Mouse (Mus musculus): ENCODE data around the gene Gpr37l1.
A peak's percentile ranks its signal among the peaks of the same experiment; 100 is the strongest.
"Not testable (repeated sequence)": the region's sequence is repeated elsewhere in the genome, so short reads cannot be mapped to it uniquely, and the experiment has no call there.

Gpr37l1 gene

DNA sequence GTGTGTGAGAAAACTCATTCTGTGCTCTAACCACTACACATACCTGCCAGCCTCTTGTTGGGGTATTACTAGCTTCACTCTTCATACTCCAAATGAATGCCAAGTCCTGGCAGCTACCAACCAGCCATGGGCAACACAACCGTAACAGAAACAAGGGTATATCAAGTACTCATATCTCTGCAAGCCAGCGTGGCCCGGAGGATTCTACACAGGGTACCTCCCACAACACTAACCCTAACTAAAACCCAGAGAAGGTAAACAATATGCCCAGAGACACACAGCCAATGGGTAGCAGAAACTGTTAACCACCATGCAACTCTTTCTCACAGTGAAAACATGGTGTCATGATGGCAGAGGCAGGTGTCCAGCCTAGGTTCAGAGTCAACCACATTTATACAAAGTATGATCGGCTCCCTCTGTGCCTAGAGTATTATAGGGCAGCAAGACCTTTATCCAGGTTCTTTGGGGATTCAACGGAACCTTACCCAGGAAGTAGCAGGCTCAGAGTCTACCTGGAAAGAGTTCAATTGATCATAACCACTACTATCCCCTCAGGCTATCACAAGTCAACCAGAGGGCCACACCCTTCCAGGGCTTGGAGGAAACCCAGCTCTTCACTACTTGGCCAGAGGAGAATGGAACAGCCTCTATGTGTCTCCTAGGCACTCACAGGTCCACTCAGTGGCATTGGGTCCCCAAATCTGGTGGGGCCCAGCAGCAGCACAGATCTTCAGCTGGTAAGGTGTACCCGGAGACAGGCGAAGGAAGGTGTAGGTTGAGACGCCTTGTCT is 42.7 kb downstream of the Gpr37l1 start:
- DNase-seq (ENCODE audit: extremely low spot score): no peak

DNA sequence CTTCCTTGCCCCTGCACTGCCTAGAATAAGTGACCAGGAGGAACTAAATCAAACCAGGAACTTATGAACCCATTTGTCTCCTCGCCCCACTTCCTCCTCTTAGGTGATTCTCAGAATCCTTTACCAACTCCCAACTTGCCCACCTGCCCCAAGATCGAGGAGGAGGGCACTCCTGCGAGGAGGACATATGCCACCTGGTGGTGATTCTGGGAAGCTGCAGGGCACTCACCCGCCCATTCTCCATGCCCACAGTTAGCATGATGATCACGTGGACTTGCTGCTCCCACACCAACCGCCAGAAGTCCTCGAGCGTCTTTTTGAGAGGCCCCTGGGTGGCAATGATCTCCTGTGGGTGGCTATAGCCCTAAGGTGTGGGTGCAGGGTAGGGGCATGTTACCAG is 54.8 kb downstream of the Gpr37l1 start:
- peak; percentile 56 for DNase-seq (ENCODE audit: extremely low spot score)

DNA sequence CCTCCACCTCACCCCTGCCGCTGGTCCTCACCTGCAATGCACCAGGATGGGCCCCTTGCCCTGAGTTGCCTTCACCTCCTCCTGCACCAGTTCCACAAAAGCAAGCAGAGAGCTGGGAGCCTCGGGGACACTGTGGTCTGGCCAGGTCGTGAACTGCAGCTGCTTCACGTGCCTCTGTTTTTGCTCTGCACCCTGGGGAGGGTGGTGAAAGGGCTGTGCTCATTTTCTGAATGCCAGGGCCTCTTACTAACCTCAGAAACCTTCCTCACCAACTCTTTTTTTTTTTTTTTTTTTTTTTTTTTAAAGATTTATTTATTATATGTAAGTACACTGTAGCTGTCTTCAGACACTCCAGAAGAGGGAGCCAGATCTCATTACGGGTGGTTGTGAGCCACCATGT is 56.2 kb downstream of the Gpr37l1 start:
- not testable (repeated sequence) for DNase-seq (ENCODE audit: extremely low spot score)
